Mouse (Mus musculus): ENCODE measurements around the gene Mllt1. TPM values are rescaled to one million over a fixed set of nuclear protein-coding genes. Genes with fewer than 3 reads are reported as not detected.

Gene Mllt1
- total and polyA plus RNA-seq, 3 experiments: 25.0 to 63.0 TPM; not detected in 1

DNA sequence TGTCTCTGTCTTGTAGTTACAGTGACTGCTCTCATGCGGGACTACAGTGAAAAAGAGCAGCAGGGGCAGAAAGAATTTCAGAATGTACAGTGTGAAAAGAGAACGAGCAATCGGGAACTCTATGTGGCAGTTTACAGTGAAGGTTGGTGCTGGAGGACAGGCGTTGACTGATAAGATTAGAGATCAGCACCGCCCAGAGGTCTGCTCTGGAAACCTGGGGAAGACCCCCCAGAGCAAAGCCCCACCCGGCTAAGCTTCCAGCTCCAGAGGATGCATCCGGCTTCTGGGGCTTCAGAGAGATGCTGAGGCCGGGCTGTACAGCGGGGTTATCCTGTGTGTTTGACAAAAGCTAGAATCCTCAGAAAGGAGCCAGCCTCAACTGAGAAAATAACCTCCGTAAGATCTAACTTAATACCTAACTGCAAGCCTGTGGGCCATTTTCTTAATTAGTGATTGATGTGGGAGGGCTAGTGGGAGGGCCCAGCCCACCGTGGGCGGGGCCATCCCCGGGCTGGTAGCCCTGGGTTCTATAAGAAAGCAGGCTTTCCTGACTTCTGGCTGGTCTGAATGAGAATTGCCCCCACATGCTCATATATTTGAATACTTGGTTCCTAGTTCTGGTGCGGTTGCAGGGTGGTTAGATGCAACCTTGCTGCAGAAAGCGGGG is 64.8 kb downstream of the Mllt1 start:
- Histone ChIP-seq H3K79me2 (ENCODE audit: control insufficient read depth, insufficient read depth, low read length, poor library complexity) (no peaks in the 10 kb centered on the region), H3K4me3 (ENCODE audit: control insufficient read depth in 1 of 2, insufficient read depth in 1 of 2, low read depth in 2 of 2, low read length in 2 of 2) (peak overlapping the region; percentile 7 to 18; a peak in 2 of 4 replicates), H3K36me3 (ENCODE audit: control insufficient read depth in 1 of 2, insufficient read depth in 2 of 2, low read length in 2 of 2) (peaks cover 0 to 2% of the 10 kb centered on the region in 2 experiments; a peak in 2 of 4 replicates), H3K9ac (ENCODE audit: control insufficient read depth, low read depth, low read length, poor library complexity, severe bottlenecking) (no peak overlapping the region), H3K27ac (ENCODE audit: control insufficient read depth, low read depth, low read length) (0 out of 2 replicates have a peak overlapping the region, but pooled peaks have one; percentile 8), H3K9me3 (replicated peaks; ENCODE audit: insufficient read depth, low read length) (no peaks in the 10 kb centered on the region), H3K27me3 (ENCODE audit: control insufficient read depth in 1 of 2, insufficient read depth in 2 of 2, low read length in 2 of 2) (no peaks in the 10 kb centered on the region), H3K4me1 (ENCODE audit: control insufficient read depth in 1 of 2, insufficient read depth in 2 of 2, low read length in 2 of 2) (peaks cover 2 to 6% of the 10 kb centered on the region in 2 experiments; a peak in 3 of 4 replicates)
- TF ChIP-seq MYB (IDR thresholded peaks at IDR 0.05; ENCODE audit: low read depth, low read length): peak; percentile 32; the same call in 1 of the 2 replicates
- TF ChIP-seq GATA1 (IDR thresholded peaks at IDR 0.05; ENCODE audit: low read depth, low read length): peak; percentile 57; the same call in 1 of the 2 replicates
- peak; percentile 51 to 55; a peak in 2 of 4 replicates for TF ChIP-seq EP300 (IDR thresholded peaks at IDR 0.05; ENCODE audit: low read depth in 1 of 2, low read length in 2 of 2)
- no peak for TF ChIP-seq CHD2 (IDR thresholded peaks at IDR 0.05; ENCODE audit: low read length)
- TF ChIP-seq ELF1 (IDR thresholded peaks at IDR 0.05; ENCODE audit: low read depth, low read length): no peak
- TF ChIP-seq TCF12 (IDR thresholded peaks at IDR 0.05; ENCODE audit: low read depth, low read length): peak; percentile 52; the same call in 1 of the 2 replicates
- DNase-seq (ENCODE audit: low read depth, low spot score): peak; percentile 43

DNA sequence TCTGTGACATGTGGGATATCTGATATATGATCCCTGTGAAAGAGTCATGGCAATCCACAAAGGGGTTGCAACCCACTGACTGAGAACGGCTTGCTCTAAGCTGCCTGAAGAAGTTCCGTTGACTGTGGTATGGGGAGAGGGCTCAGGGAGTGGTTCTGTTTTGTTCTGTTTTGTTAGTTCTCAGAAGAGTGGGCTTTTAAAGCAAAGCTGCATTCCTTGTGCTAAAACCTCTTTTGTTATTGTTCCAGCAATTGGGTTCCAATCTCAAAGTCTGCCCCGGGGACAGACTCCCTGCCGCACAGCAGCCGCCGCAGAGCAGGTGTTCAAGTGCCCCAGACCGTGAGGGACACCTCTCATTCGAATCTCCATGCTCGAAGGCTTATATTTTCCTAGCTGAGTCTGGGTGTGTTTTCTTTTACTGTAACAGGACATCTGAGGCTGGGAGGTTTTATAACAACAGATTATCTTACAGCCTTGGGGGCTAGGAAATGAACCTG is 65.7 kb downstream of the Mllt1 start:
- H3K36me3 ChIP-seq (ENCODE audit: control insufficient read depth in 1 of 2, insufficient read depth in 2 of 2, low read length in 2 of 2): peaks cover 0 to 2% of the 10 kb centered on the region in 2 experiments; a peak in 2 of 4 replicates
- no peaks in the 10 kb centered on the region for H3K79me2 ChIP-seq (ENCODE audit: control insufficient read depth, insufficient read depth, low read length, poor library complexity)
- peaks cover 2 to 6% of the 10 kb centered on the region in 2 experiments; a peak in 3 of 4 replicates for H3K4me1 ChIP-seq (ENCODE audit: control insufficient read depth in 1 of 2, insufficient read depth in 2 of 2, low read length in 2 of 2)
- no peaks in the 10 kb centered on the region for H3K9me3 ChIP-seq (replicated peaks; ENCODE audit: insufficient read depth, low read length)
- TF ChIP-seq GABPA (IDR thresholded peaks at IDR 0.05; ENCODE audit: low read depth, low read length) (no peak), ZNF384 (IDR thresholded peaks at IDR 0.05; ENCODE audit: low read depth, low read length) (no peak), NRF1 (IDR thresholded peaks at IDR 0.05; ENCODE audit: insufficient read depth, low read depth, low read length, poor library complexity, severe bottlenecking) (no peak), TBP (IDR thresholded peaks at IDR 0.05; ENCODE audit: low read depth, low read length) (no peak), POLR2AphosphoS5 (IDR thresholded peaks at IDR 0.05; ENCODE audit: borderline replicate concordance, low read depth, low read length) (no peak), CHD2 (IDR thresholded peaks at IDR 0.05; ENCODE audit: low read length) (no peak), MAFK (IDR thresholded peaks at IDR 0.05; ENCODE audit: borderline replicate concordance, low read depth, low read length) (no peak), UBTF (IDR thresholded peaks at IDR 0.05; ENCODE audit: borderline replicate concordance, insufficient read depth, low read depth, low read length) (no peak), USF1 (IDR thresholded peaks at IDR 0.05; ENCODE audit: low read depth, low read length) (no peak), MAX (IDR thresholded peaks at IDR 0.05; ENCODE audit: low read length) (no peak), MXI1 (IDR thresholded peaks at IDR 0.05; ENCODE audit: low read depth, low read length) (no peak), E2F4 (IDR thresholded peaks at IDR 0.05; ENCODE audit: borderline replicate concordance, low read depth, low read length) (no peak), USF2 (IDR thresholded peaks at IDR 0.05; ENCODE audit: borderline replicate concordance in 1 of 2, insufficient read depth in 1 of 2, low read depth in 1 of 2, low read length in 2 of 2) (no peak), GATA1 (IDR thresholded peaks at IDR 0.05; ENCODE audit: low read depth, low read length) (no peak), MEF2A (IDR thresholded peaks at IDR 0.05; ENCODE audit: extremely low read depth, insufficient replicate concordance, low read depth, low read length, poor library complexity, severe bottlenecking) (no peak)
- no peak overlapping the region for H3K9ac ChIP-seq (ENCODE audit: control insufficient read depth, low read depth, low read length, poor library complexity, severe bottlenecking)
- no peaks in the 10 kb centered on the region for H3K27me3 ChIP-seq (ENCODE audit: control insufficient read depth in 1 of 2, insufficient read depth in 2 of 2, low read length in 2 of 2)
- no peak overlapping the region for H3K27ac ChIP-seq (ENCODE audit: control insufficient read depth, low read depth, low read length)
- DNase-seq (ENCODE audit: low read depth, low spot score): no peak
- no peak overlapping the region for H3K4me3 ChIP-seq (ENCODE audit: control insufficient read depth in 1 of 2, insufficient read depth in 1 of 2, low read depth in 2 of 2, low read length in 2 of 2)
